Mouse (Mus musculus) lung, adult 2 months (tissue): Measurements from ENCODE around the gene Adgrf2.

Experiments
- CTCF ChIP-seq: fragments of 200-500 bp; IDR thresholded peaks from 2 replicates; pipeline ENCODE4 v1.5.1; 2011; ENCODE audit warnings: mild to moderate bottlenecking, low read length, control low read depth; ENCODE audit not compliant: insufficient read depth
- POLR2A ChIP-seq: fragments of 200-500 bp; IDR thresholded peaks from 2 replicates; pipeline ENCODE4 v1.6.1; 2011; ENCODE audit warnings: low read depth, mild to moderate bottlenecking, control low read depth, low read length, borderline replicate concordance; ENCODE audit errors: extremely low read depth

GRCm38 (mm10) chr17:42789723-42790122, 47.7 kb upstream of the Adgrf2 start:
- no peak for TF ChIP-seq CTCF
- TF ChIP-seq POLR2A = no peak
